Mouse (Mus musculus): ENCODE data around the gene Fam83e.

GRCm38 (mm10) chr7:45741308-45741707 lies 20.3 kb downstream of the Fam83e start:
- TF ChIP-seq CTCF (IDR thresholded peaks at IDR 0.05; ENCODE audit: control insufficient read depth, insufficient read depth, insufficient read length) (no peak), CEBPB (IDR thresholded peaks at IDR 0.05; ENCODE audit: low read depth) (no peak), USF1 (IDR thresholded peaks at IDR 0.05; ENCODE audit: low read depth) (no peak), MAX (IDR thresholded peaks at IDR 0.05) (no peak), MYOD1 (IDR thresholded peaks at IDR 0.05; ENCODE audit: control insufficient read depth, insufficient read length, low read depth) (no peak)
